Mouse (Mus musculus) forebrain, embryonic 10.5 days (tissue): ENCODE data around the gene Gm10563. TPM values are rescaled to one million over a fixed set of nuclear protein-coding genes. Genes with fewer than 3 reads are reported as not detected.
A peak's percentile ranks its signal among the peaks of the same experiment; 100 is the strongest.

Source experiments
- DNase-seq: peaks from one replicate; pipeline ENCODE4 v3.0.0-alpha.2; 2017; ENCODE audit warnings: low spot score; ENCODE audit errors: extremely low spot score
- H3K27ac ChIP-seq: fragments of 300-500 bp; sonication (generic); 2 replicates; pipeline ENCODE4 v1.5.1; 2016; ENCODE audit warnings: mild to moderate bottlenecking
- H3K27me3 ChIP-seq: fragments of 300-500 bp; sonication (generic); 2 replicates; pipeline ENCODE4 v1.6.1; 2016; ENCODE audit warnings: mild to moderate bottlenecking; ENCODE audit not compliant: poor library complexity, severe bottlenecking
- H3K36me3 ChIP-seq: fragments of 300-500 bp; sonication (generic); replicated peaks from 2 replicates; pipeline ENCODE4 v1.6.1; 2016; ENCODE audit warnings: mild to moderate bottlenecking, moderate library complexity
- H3K4me1 ChIP-seq: fragments of 300-500 bp; sonication (generic); 2 replicates; pipeline ENCODE4 v1.6.1; 2016
- H3K4me3 ChIP-seq: fragments of 300-500 bp; sonication (generic); 2 replicates; pipeline ENCODE4 v1.5.1; 2016; ENCODE audit warnings: mild to moderate bottlenecking, moderate library complexity
- H3K9me3 ChIP-seq: fragments of 300-500 bp; sonication (generic); 2 replicates; pipeline ENCODE4 v1.6.1; 2016; ENCODE audit warnings: mild to moderate bottlenecking, moderate library complexity
- WGBS: fragments of 180-500 bp; shearing (Covaris S2); methylation state at CpG from one replicate; pipeline ENCODE4 v1.1.7; 2016; 5-methylcytosine and 5-hydroxymethylcytosine counted together
- polyA plus RNA-seq: library from polyadenylated mRNA; unstranded; fragments of >200 nt; fragmentation: Nextera tagmentation; extraction: Ambion mirVana; gene quantifications from 2 replicates; pipeline ENCODE4 v1.2.1, GENCODE M21; 2016

Gene Gm10563
- polyA plus RNA-seq, 1 experiment from 2014 or later, result not detected

DNA sequence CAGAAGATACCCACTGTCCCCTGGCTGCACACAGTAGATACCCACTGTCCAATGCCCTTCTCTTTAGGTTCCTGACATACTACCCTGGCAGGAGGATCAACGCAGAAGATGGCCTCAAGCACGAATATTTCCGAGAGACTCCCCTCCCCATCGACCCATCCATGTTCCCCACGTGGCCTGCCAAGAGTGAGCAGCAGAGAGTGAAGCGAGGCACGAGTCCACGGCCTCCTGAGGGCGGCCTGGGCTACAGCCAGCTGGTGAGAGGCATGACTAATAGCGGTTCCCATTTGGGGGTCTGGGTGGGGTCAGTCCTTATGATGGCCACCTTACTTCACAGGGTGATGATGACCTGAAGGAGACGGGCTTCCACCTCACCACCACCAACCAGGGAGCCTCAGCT lies 4.1 kb upstream of the Gm10563 start:
- peaks cover 42% of the 10 kb centered on the region for H3K27me3 ChIP-seq
- H3K36me3 ChIP-seq, result peaks cover 77% of the 10 kb centered on the region
- DNase-seq, result no peak
- H3K27ac ChIP-seq, result no peak overlapping the region
- H3K4me3 ChIP-seq, result no peak overlapping the region
- WGBS, result 94% methylated on average over 11 of the region's 11 CpGs
- peaks cover 28% of the 10 kb centered on the region for H3K4me1 ChIP-seq
- no peaks in the 10 kb centered on the region for H3K9me3 ChIP-seq

DNA sequence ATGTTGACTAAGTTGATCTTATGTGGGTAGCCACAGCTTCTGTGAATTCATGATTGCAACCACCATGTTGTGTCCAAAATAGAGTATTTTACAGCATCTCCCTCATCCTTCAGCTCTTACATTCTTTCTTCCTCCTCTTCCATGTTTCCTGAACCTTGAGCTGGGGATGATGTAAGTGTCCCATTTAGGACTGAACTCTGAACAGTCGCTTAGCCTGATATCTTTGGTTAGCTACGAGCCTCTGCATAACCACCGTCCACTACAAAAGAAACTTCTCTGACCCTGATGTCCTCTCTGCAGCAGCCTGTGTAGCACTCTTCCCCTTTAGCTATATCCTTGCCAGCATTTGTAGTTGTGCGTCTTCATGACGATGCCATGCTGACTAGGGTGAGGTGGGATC lies 513 bp upstream of the Gm10563 start:
- Histone ChIP-seq H3K9me3 (no peaks in the 10 kb centered on the region), H3K27me3 (peaks cover 6% of the 10 kb centered on the region), H3K4me1 (no peaks in the 10 kb centered on the region), H3K27ac (no peak overlapping the region), H3K4me3 (no peak overlapping the region), H3K36me3 (peaks cover 98% of the 10 kb centered on the region)
- DNase-seq, result no peak
- WGBS, result 95% methylated on average over 5 of the region's 5 CpGs

DNA sequence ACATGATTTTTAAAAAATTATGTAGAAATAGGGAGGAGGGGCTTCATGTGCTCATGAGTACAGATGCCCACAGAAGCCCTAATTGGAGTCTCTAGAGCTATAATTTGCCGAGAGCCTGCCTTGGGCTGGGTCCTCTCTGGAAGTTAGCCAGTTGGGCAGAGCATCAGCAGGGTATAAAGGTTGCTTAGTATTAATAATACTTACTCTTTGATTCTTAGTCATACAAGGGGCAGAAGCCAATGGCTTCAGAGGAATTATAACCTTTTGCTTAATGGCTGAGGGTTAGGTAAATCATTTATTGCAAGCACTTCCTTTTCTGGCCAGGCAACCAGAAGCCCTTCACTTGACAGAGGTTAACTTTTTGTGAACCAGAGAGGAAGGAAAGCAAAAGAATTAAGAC lies 1.7 kb downstream of the Gm10563 start:
- no peaks in the 10 kb centered on the region for H3K9me3 ChIP-seq
- 92% methylated on average over 1 of the region's 1 CpGs for WGBS
- H3K4me3 ChIP-seq, result no peak overlapping the region
- H3K36me3 ChIP-seq, result peaks cover 97% of the 10 kb centered on the region
- H3K27ac ChIP-seq, result no peak overlapping the region
- H3K4me1 ChIP-seq, result no peaks in the 10 kb centered on the region
- no peak for DNase-seq
- no peaks in the 10 kb centered on the region for H3K27me3 ChIP-seq

DNA sequence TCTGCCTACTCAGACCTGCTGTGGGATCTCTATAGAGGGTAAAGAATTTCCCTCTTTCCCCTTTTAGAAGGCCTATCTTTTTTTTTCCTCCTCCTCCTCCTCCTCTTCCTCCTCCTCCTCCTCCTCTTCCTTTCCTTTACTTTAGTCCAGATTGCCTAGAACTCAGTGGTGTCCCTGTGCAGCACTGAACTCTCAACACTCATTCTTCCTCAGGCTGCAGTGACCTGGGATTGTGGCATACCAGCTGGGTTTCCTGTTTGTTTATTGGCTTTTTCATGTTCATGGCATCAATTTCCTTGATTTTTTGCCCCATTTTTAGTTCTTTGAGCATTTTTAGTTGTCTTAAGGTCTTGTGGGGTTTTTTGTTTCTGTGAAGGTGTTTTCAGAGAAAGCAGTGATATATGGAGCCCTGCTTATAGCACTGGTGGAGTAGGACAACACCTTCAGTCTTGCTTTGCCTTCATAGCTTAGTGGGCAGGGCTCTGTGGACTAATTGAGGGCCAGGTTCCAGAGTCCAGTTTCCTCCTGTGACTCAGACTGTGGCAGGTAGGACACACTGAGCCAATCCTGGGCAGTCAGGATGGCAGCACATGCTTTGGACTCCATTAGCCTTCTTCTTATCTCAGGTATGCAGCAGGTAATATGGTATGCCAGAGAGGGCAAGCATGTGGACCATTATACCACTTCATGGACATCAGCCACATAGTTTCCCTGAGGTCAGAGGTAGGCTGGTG lies 9.3 kb downstream of the Gm10563 start:
- no peaks in the 10 kb centered on the region for H3K27me3 ChIP-seq
- peaks cover 98% of the 10 kb centered on the region for H3K36me3 ChIP-seq
- H3K4me1 ChIP-seq, result no peaks in the 10 kb centered on the region
- H3K9me3 ChIP-seq, result no peaks in the 10 kb centered on the region
- no peak overlapping the region for H3K27ac ChIP-seq
- DNase-seq, result no peak
- H3K4me3 ChIP-seq, result no peak overlapping the region

DNA sequence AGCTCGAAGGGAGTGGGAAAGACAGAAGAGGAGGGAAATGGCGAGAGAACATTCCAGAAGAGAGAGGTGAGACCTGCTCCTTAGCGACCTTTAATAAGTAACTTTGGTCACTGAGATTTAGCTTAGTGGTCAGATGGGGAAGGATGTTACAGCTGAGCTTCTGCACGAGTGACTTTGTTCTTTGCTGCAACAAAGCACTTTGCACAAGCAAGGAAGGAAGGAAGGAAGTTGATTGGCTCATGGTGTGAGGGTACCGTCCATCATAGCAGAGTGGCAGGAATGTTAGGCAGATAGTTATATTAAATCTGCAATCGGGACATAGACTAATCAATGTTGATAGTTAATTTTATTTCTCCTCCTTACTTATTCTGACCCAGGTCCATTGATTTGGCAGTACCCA lies 14.9 kb downstream of the Gm10563 start:
- 94% methylated on average over 6 of the region's 6 CpGs for WGBS
- no peak for DNase-seq
- H3K4me1 ChIP-seq, result peaks cover 6% of the 10 kb centered on the region

DNA sequence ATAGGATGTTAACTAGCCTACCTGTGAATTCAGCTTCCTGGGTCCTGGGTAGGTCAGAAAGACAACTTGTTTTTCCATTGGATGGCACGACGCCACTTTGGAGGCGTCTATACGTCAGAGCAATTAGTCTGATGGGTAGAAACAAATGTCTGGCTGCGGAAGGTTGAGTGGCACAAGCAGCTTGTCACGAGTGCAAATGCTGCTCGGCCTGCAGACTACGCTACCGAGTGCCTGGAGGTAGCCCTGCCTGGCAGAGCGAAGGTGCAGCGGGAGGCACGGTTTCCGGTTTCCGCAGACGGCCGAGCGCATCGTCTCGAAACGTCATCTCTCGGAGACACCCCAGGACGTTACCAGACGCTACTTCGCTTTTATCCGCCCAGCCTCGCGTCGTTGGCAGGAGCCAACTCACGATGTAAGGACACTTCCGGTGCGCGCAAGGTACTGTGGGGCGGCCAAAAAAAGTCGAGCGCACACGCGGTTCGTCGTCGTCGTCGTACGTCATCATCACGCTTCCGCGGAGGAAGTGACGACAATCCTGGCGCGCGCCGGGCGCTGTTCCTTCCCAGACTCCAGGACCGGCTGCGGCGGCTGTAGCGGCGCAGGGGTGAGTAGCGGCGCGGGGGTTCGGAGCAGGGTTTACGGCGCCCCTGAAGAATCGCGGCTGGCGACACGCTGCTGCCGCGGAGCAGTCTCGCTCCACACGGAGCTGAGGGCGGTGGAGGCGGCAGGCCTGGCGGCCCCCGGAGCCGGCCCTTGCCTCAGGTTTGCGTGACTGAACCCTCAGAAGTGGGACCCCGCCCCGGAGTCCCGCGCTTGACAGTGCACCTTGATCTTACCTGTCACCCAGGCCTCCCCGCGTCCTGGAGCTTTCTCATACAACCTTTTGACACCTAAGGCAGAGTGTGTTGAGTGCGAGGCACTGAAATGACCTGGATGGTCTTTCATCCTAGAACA lies 20.6 kb downstream of the Gm10563 start, which contains the start of gene Cdk11b:
Gene Cdk11b (plus strand): TSS at position 517 of the 954 bp plus-strand sequence.
- H3K36me3 ChIP-seq, result peaks cover 56% of the 10 kb centered on the region
- peak; percentile 96 for DNase-seq
- no peaks in the 10 kb centered on the region for H3K27me3 ChIP-seq
- under 1% methylated on average over 84 of the region's 84 CpGs for WGBS
- peak within 1 kb of the TSS; percentile 87 for H3K27ac ChIP-seq
- H3K4me3 ChIP-seq, result peak within 1 kb of the TSS; percentile 99
- H3K4me1 ChIP-seq, result peaks cover 16% of the 10 kb centered on the region
- no peaks in the 10 kb centered on the region for H3K9me3 ChIP-seq

More for the DNA sequence above, 14.9 kb downstream of the Gm10563 start:
- Histone ChIP-seq H3K9me3 (no peaks in the 10 kb centered on the region), H3K27me3 (no peaks in the 10 kb centered on the region), H3K4me3 (no peak overlapping the region), H3K27ac (no peak overlapping the region), H3K36me3 (peaks cover 87% of the 10 kb centered on the region)

DNA sequence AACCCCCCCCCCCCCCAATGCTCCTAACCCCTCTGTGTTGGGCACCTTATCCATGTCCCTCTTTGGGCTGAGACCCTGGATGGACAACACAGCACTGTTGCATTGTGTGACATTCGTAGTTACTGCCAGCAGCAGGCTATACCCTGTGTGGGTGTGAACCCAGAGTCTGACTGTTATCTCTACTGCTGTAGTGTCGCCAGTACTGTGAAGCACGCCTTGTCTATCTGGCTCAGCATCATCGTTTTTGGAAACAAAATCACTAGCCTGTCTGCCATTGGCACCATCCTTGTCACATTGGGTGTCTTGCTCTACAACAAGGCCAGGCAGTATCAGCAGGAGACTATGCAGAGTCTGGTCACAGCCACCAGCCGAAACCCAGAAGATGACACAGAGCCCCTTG lies 26.9 kb downstream of the Gm10563 start:
- peaks cover 84% of the 10 kb centered on the region for H3K36me3 ChIP-seq

DNA sequence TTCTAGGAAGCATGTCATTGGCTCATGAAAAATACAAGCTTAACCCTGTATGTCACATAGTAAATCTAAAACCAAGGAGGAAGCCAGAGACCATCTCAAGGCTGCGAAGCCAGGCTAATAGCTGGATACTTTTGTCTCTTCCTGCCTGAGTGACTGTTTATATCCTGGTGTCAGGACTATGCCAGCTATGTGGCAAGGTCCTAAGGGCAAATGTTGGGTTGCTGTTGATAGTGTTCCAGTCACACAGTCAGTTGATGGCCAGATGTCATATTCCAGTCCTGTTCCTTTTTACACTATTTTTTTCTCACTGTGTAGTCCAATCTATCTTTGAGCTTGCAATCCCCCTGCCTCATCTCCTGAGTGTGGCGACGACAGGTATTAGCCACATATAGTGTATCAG lies 31.9 kb downstream of the Gm10563 start:
- H3K36me3 ChIP-seq, result peaks cover 86% of the 10 kb centered on the region
- H3K27ac ChIP-seq, result no peak overlapping the region
- H3K4me1 ChIP-seq, result no peaks in the 10 kb centered on the region
- WGBS, result 94% methylated on average over 3 of the region's 3 CpGs
- no peak overlapping the region for H3K4me3 ChIP-seq
- no peaks in the 10 kb centered on the region for H3K27me3 ChIP-seq
- DNase-seq, result no peak
- H3K9me3 ChIP-seq, result no peaks in the 10 kb centered on the region

More for the DNA sequence above, 26.9 kb downstream of the Gm10563 start:
- H3K4me1 ChIP-seq, result peaks cover 1% of the 10 kb centered on the region
- no peaks in the 10 kb centered on the region for H3K27me3 ChIP-seq
- H3K4me3 ChIP-seq, result no peak overlapping the region
- no peaks in the 10 kb centered on the region for H3K9me3 ChIP-seq
- DNase-seq, result no peak
- no peak overlapping the region for H3K27ac ChIP-seq
- 90% methylated on average over 5 of the region's 5 CpGs for WGBS

DNA sequence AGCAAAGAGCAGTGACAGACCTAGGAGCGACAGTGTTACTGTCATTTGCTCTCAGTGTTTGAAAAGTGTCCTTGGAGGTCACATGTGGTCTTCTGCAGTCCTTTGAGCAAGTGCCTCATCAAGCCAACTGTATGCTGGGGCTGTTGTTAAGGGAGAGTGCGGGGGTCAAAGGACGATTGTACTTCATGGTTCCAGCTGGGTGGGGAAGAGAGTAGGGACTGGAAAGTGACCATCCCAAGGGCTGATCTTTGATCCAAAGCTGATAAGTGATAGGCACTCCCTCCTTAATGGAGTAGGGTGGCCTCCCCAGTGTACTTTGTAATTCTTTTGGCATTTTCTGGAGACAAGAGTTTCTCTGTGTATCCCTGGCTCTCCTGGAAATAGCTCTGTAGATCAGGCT lies 33.3 kb downstream of the Gm10563 start:
- no peak for DNase-seq
- H3K9me3 ChIP-seq, result no peaks in the 10 kb centered on the region
- peaks cover 80% of the 10 kb centered on the region for H3K36me3 ChIP-seq

DNA sequence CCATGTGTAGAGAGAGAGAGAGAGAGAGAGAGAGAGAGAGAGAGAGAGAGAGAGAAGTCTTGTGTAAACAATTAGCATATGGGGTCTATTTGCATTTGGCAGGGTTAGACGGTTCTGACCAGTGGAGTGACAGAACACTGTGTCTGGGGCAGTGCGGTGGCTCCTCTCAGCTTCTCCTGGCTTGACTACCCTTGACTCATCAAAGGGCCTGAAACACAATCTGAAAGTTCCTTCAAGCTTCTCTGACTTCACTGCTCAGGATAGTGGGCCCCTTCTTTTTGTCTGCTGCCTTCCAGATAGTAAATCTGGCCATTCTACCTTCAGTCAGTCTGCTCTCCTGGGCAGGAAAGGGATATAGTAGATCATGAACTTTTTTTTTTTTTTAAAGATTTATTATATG lies 38.4 kb downstream of the Gm10563 start:
- no peak overlapping the region for H3K27ac ChIP-seq
- no peak overlapping the region for H3K4me3 ChIP-seq
- peaks cover 15% of the 10 kb centered on the region for H3K4me1 ChIP-seq
- H3K27me3 ChIP-seq, result no peaks in the 10 kb centered on the region
- no peaks in the 10 kb centered on the region for H3K9me3 ChIP-seq
- WGBS, result 97% methylated on average over 2 of the region's 2 CpGs
- H3K36me3 ChIP-seq, result peaks cover 74% of the 10 kb centered on the region
- no peak for DNase-seq

More for the DNA sequence above, 33.3 kb downstream of the Gm10563 start:
- 93% methylated on average over 3 of the region's 3 CpGs for WGBS
- Histone ChIP-seq H3K27me3 (no peaks in the 10 kb centered on the region), H3K4me1 (no peaks in the 10 kb centered on the region), H3K27ac (no peak overlapping the region), H3K4me3 (no peak overlapping the region)

DNA sequence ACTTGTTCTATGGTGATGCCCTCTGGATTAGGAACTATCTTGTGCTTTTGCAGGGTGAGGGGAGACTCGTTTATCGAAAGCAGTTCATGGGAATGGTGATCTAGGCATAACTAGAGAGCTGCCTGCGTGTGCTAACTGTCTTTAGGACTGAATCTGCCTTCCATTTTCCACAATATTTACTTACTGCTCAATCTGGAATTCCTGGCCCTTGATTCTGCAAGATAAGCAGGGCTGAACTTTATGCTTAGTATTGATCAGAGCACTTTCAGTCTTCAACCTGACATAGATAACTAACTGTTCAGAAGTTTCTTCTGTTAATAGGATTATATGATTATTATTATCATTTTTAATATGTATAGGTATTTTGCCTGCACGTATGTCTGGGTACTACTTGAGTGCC lies 40.1 kb downstream of the Gm10563 start:
- Histone ChIP-seq H3K27me3 (no peaks in the 10 kb centered on the region), H3K27ac (no peak overlapping the region), H3K4me1 (peaks cover 24% of the 10 kb centered on the region), H3K4me3 (no peak overlapping the region), H3K9me3 (no peaks in the 10 kb centered on the region), H3K36me3 (peaks cover 59% of the 10 kb centered on the region)
- DNase-seq, result no peak
- WGBS, result 96% methylated on average over 4 of the region's 4 CpGs

DNA sequence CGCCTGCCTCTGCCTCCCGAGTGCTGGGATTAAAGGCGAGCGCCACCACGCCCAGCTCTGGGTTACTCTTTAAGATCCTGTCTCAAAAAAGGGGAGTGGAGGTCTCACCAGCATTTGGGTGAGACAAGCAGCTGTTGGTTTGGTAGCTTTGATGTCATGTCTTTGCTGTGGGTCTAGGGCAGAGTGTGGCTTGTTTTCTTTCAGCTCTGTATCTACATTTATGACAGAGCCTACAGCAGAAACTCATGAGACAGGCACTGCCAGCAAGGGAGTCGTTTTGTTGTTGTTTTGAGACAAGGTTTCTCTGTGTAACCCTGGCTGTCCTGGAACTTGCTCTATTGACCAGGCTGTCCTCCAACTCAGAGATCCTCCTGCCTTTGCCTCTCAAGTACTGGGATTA lies 41.4 kb downstream of the Gm10563 start:
- 94% methylated on average over 6 of the region's 6 CpGs for WGBS
- no peak overlapping the region for H3K4me3 ChIP-seq

DNA sequence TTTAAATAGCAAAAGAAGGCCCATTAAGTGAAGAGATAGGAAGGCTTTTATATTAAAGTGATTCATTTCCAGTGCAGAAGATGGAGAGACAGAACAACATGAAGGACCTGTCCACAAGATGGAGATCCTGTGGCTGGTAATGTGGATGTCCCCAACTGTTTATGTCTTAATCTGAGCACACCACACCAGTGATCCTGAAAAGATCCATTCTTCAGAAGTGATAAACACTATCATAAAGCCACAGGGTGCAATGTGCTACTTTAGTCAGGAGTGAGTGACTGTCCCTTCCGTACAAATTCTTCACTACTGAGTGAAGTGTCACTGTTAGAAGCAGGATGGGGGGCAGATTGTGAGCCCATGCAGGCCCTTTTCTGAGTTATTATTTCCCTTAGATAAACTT lies 42.5 kb downstream of the Gm10563 start:
- Histone ChIP-seq H3K27me3 (no peaks in the 10 kb centered on the region), H3K4me1 (peaks cover 29% of the 10 kb centered on the region), H3K4me3 (peak overlapping the region; percentile 96), H3K9me3 (no peaks in the 10 kb centered on the region), H3K27ac (no peak overlapping the region), H3K36me3 (peaks cover 49% of the 10 kb centered on the region)
- 94% methylated on average over 1 of the region's 1 CpGs for WGBS
- no peak for DNase-seq

More for the DNA sequence above, 41.4 kb downstream of the Gm10563 start:
- peaks cover 49% of the 10 kb centered on the region for H3K36me3 ChIP-seq
- DNase-seq, result no peak
- no peaks in the 10 kb centered on the region for H3K27me3 ChIP-seq
- no peaks in the 10 kb centered on the region for H3K9me3 ChIP-seq
- no peak overlapping the region for H3K27ac ChIP-seq
- H3K4me1 ChIP-seq, result peaks cover 25% of the 10 kb centered on the region
